Mouse (Mus musculus) limb, embryonic 14.5 days (tissue): Measurements from ENCODE around the gene Ankmy2. TPM values are rescaled to one million over a fixed set of nuclear protein-coding genes. Genes with fewer than 3 reads are reported as not detected.
"Not testable (repeated sequence)": the region's sequence is repeated elsewhere in the genome, so short reads cannot be mapped to it uniquely, and the experiment has no call there.

ENCODE experiments used
- ATAC-seq: fragments of 200-750 bp; cut with Nextera tagmentation; 2 replicates; pipeline ENCODE4 v1.8.0; 2017; ENCODE audit warnings: low read depth, moderate number of reproducible peaks, moderate TSS enrichment; ENCODE audit not compliant: low FRiP score
- DNase-seq: peaks from one replicate; pipeline ENCODE4 v3.0.0-alpha.2; 2015; ENCODE audit warnings: low spot score
- H3K27ac ChIP-seq: fragments of 300-500 bp; sonication (generic); replicated peaks from 2 replicates; pipeline ENCODE4 v1.5.1; 2014; ENCODE audit warnings: low read depth, mild to moderate bottlenecking, low read length, moderate library complexity, mixed read lengths
- H3K27me3 ChIP-seq: fragments of 300-500 bp; sonication (generic); 2 replicates; pipeline ENCODE4 v1.6.1; 2014; ENCODE audit warnings: low read length, mixed read lengths; ENCODE audit not compliant: control insufficient read depth, insufficient read depth
- H3K36me3 ChIP-seq: fragments of 300-500 bp; sonication (generic); 2 replicates; pipeline ENCODE4 v1.6.1; 2014; ENCODE audit warnings: mild to moderate bottlenecking, low read length, moderate library complexity, mixed read lengths; ENCODE audit not compliant: control insufficient read depth, insufficient read depth
- H3K4me1 ChIP-seq: fragments of 300-500 bp; sonication (generic); 2 replicates; pipeline ENCODE4 v1.6.1; 2014; ENCODE audit warnings: antibody characterized with exemption, low read length, mixed read lengths; ENCODE audit not compliant: control insufficient read depth, insufficient read depth
- H3K4me2 ChIP-seq: fragments of 300-500 bp; sonication (generic); replicated peaks from 2 replicates; pipeline ENCODE4 v1.6.1; 2014; ENCODE audit warnings: low read depth, mild to moderate bottlenecking, low read length, moderate library complexity; ENCODE audit not compliant: severe bottlenecking
- H3K4me3 ChIP-seq: fragments of 300-500 bp; sonication (generic); replicated peaks from 2 replicates; pipeline ENCODE4 v1.5.1; 2014; ENCODE audit warnings: low read length
- H3K9ac ChIP-seq: fragments of 300-500 bp; sonication (generic); 2 replicates; pipeline ENCODE4 v1.6.1; 2014; ENCODE audit warnings: mild to moderate bottlenecking, low read depth, low read length, moderate library complexity; ENCODE audit not compliant: severe bottlenecking
- H3K9me3 ChIP-seq: fragments of 300-500 bp; sonication (generic); 2 replicates; pipeline ENCODE4 v1.6.1; 2016; ENCODE audit warnings: low read length; ENCODE audit not compliant: control insufficient read depth
- POLR2A ChIP-seq: fragments of 200-500 bp; IDR thresholded peaks from 2 replicates; pipeline ENCODE4 v1.8.0; 2012; ENCODE audit warnings: inconsistent platforms, mild to moderate bottlenecking, moderate library complexity, borderline replicate concordance; ENCODE audit not compliant: insufficient read depth, insufficient read length; ENCODE audit errors: extremely low read depth
- WGBS: fragments of 180-500 bp; shearing (Covaris S2); extraction: QIAGEN DNeasy Blood & Tissue Kit; methylation state at CpG from one replicate; pipeline ENCODE4 v1.1.7; 2014; 5-methylcytosine and 5-hydroxymethylcytosine counted together
- polyA plus RNA-seq, 2 experiments: library from polyadenylated mRNA; depleted of rRNA in 1 of 2; stranded (reverse) in 1 of 2; unstranded in 1 of 2; fragments of >200 nt; fragmentation: Nextera tagmentation in 1 of 2; extraction: Ambion mirVana in 1 of 2; gene quantifications; 2 replicates each; pipeline versions ENCODE4 v1.2.1 to v1.2.3; 2012 to 2014

Gene Ankmy2
- polyA plus RNA-seq, 2 experiments = 21.8 to 33.8 TPM

GRCm38 (mm10) chr12:36182570-36182969, 25.7 kb downstream of the Ankmy2 start:
- DNase-seq (no peak), ATAC-seq (no peak)
- 75% methylated on average over 6 of the region's 6 CpGs for WGBS
- Histone ChIP-seq H3K9ac (no peak overlapping the region), H3K27me3 (no peaks in the 10 kb centered on the region), H3K27ac (no peak overlapping the region), H3K4me2 (no peak overlapping the region), H3K4me3 (no peak overlapping the region), H3K9me3 (no peaks in the 10 kb centered on the region), H3K36me3 (peaks cover 52% of the 10 kb centered on the region), H3K4me1 (no peaks in the 10 kb centered on the region)
- no peak for TF ChIP-seq POLR2A

GRCm38 (mm10) chr12:36187081-36187480, 30.2 kb downstream of the Ankmy2 start:
- no peaks in the 10 kb centered on the region for H3K4me1 ChIP-seq
- no peaks in the 10 kb centered on the region for H3K27me3 ChIP-seq
- WGBS = 79% methylated on average over 6 of the region's 6 CpGs
- ATAC-seq = no peak
- H3K27ac ChIP-seq = no peak overlapping the region
- H3K4me3 ChIP-seq = no peak overlapping the region
- peaks cover 77% of the 10 kb centered on the region for H3K36me3 ChIP-seq
- no peak for TF ChIP-seq POLR2A
- no peak overlapping the region for H3K9ac ChIP-seq
- H3K9me3 ChIP-seq = no peaks in the 10 kb centered on the region
- H3K4me2 ChIP-seq = no peak overlapping the region
- DNase-seq = no peak

- 95% methylated on average over 3 of the region's 3 CpGs for WGBS
- H3K9ac ChIP-seq = no peak overlapping the region
- no peak overlapping the region for H3K4me2 ChIP-seq
- H3K27me3 ChIP-seq = no peaks in the 10 kb centered on the region
- H3K4me3 ChIP-seq = no peak overlapping the region
- no peak for TF ChIP-seq POLR2A
- DNase-seq (no peak), ATAC-seq (no peak)
- no peak overlapping the region for H3K27ac ChIP-seq
- H3K4me1 ChIP-seq = no peaks in the 10 kb centered on the region
- H3K9me3 ChIP-seq = no peaks in the 10 kb centered on the region
- peaks cover 76% of the 10 kb centered on the region for H3K36me3 ChIP-seq
These were observed 32.7 kb downstream of the Ankmy2 start for GRCm38 (mm10) chr12:36189610-36190009.

DNA sequence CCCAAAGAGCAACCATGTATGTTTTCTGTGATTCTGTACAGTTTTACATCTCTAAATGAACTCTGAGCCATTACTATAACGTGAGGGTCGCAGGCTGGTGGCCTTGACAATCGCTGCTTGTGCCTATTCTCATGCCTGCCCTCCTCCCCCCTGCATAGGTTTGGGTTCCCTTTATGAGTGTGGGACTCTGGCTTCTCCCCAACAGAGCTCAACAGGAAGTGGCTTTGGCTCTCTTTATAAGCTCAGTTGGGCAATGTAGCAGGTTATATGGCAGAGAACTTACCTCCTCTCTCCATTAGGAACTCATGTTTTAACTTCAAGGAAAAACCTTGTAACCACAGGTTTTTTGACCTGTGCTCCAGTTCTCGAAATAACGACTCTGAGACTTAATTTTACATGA, 33.4 kb downstream of the Ankmy2 start:
- 63% methylated on average over 5 of the region's 5 CpGs for WGBS
- Histone ChIP-seq H3K4me2 (no peak overlapping the region), H3K9me3 (no peaks in the 10 kb centered on the region), H3K27ac (no peak overlapping the region), H3K27me3 (no peaks in the 10 kb centered on the region), H3K4me1 (no peaks in the 10 kb centered on the region), H3K9ac (no peak overlapping the region), H3K36me3 (peaks cover 81% of the 10 kb centered on the region), H3K4me3 (no peak overlapping the region)
- ATAC-seq (no peak), DNase-seq (no peak)
- TF ChIP-seq POLR2A = no peak

- TF ChIP-seq POLR2A = no peak
- ATAC-seq (no peak), DNase-seq (no peak)
- H3K4me2 ChIP-seq = no peak overlapping the region
- no peak overlapping the region for H3K4me3 ChIP-seq
- H3K4me1 ChIP-seq = no peaks in the 10 kb centered on the region
- H3K27ac ChIP-seq = no peak overlapping the region
- H3K9me3 ChIP-seq = peaks cover 24% of the 10 kb centered on the region
- no peaks in the 10 kb centered on the region for H3K27me3 ChIP-seq
- H3K36me3 ChIP-seq = peaks cover 72% of the 10 kb centered on the region
- 92% methylated on average over 7 of the region's 7 CpGs for whole genome bisulfite sequencing
- H3K9ac ChIP-seq = no peak overlapping the region
These were observed 38.1 kb downstream of the Ankmy2 start for GRCm38 (mm10) chr12:36194976-36195375.

DNA sequence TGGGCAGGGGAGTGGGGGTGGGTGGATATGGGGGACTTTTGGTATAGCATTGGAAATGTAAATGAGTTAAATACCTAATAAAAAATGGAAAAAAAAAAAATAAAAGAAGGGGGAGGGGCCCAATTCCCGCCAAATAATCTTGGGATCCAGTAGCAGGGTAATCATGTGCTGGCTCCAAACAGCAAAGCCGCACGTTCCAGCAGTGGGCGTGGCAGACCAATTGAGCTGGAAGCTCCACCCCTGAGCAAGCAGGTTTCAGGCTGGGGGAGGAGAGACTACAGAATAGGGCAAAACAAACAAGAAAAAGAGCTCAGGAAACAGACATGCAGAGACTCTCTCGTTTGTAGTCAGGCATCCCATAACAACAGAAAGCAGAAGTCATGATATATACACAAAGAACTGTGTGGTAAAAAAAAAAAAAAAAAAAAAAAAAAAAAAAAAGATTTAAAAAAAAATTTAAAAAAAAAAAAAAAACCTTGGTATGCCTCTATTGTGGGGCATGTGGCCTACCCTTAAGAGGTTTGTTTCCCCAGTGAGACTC, 48.7 kb downstream of the Ankmy2 start:
- H3K9me3 ChIP-seq, H3K4me2 ChIP-seq, H3K27ac ChIP-seq, H3K9ac ChIP-seq, DNase-seq, H3K36me3 ChIP-seq, ATAC-seq, H3K4me1 ChIP-seq, H3K27me3 ChIP-seq, H3K4me3 ChIP-seq: not testable (repeated sequence)
- 63% methylated on average over 5 of the region's 5 CpGs for WGBS
